12 mouse cellular contexts compared by ENCODE assay signal in the genomic region with DNA sequence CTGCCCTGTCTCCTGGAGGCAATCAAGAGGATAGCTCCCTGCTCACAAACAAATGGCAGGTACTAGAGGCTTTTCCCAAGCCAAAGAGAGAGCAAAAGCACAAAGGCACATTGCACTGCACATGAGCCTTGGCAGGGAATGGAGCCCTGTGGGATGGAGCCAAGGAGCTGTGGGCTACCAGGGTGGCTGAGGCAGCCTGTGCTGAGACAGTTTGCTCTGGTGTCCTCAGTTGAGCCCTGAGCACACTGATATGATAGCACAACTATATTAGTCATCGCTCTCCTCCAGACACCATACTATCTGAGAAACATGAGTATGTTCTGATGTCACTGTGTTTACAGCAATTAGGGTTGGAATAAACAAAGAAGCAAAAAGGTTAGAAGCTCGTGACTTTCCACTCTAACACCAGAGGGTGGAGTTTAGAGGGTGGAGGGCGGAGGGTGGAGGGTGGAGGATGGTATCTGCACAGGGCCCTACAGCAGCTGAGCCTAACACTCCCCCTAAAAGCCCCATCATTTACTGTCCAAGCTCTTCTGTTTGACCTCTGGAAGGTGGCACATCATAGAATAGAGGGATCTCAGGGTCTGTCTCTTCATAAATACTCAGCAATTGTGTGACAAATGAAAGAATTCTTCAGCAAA. TPM values are rescaled to one million over a fixed set of nuclear protein-coding genes. Genes with fewer than 3 reads are reported as not detected.
DNase-seq lines count a peak whose midpoint lies in the region; ATAC-seq and TF ChIP-seq lines count a peak whose summit lies in the region.
"Had no signal": no experiment of that assay in that cellular context is flagged by ENCODE, and none has a peak within 500 bp of the region (broad histone marks: within the 10 kb centered on the region; RNA-seq: fewer than 3 reads in every experiment).

No protein-coding gene starts in this region.

- H3K27me3 ChIP-seq in cerebellum, adult 2 months (ENCODE audit: control insufficient read depth, insufficient read depth, low read length), result no peaks in the 10 kb centered on the region
- H3K27me3 ChIP-seq in C2C12 (ENCODE audit: control insufficient read depth, insufficient read depth, insufficient read length), result no peaks in the 10 kb centered on the region
- H3K27me3 ChIP-seq in forebrain, embryonic 15.5 days, result no peaks in the 10 kb centered on the region

- H3K9me3 ChIP-seq in forebrain, embryonic 15.5 days, result no peaks in the 10 kb centered on the region

- peak; percentile 25 to 41 for DNase-seq in cerebellum, adult 2 months
- no peak for DNase-seq in cerebellum, adult 11-12 months
- DNase-seq in fibroblast of lung, adult 2 months (ENCODE audit: low read depth), result peak; percentile 64
- peak; percentile 68 for DNase-seq in heart, postnatal 4 days
- no peak for DNase-seq in yolk sac, embryonic 10.5 days (ENCODE audit: low spot score)
- DNase-seq in right cerebral cortex, adult 18-20 months, result no peak
- DNase-seq: gastrocnemius, adult 2 months; kidney, adult 9 months; lung, embryonic 14.5 days had no signal

- no peak for TF ChIP-seq CTCF in cerebellum, adult 2 months (IDR thresholded peaks at IDR 0.05; ENCODE audit: borderline replicate concordance, insufficient read depth, low read depth, low read length)
- TF ChIP-seq CTCF in C2C12 (IDR thresholded peaks at IDR 0.05; ENCODE audit: control insufficient read depth, insufficient read depth, insufficient read length), result no peak

- H3K79me3 ChIP-seq in C2C12 (ENCODE audit: low read depth), result no peaks in the 10 kb centered on the region

- H3K4me2 ChIP-seq in forebrain, embryonic 15.5 days (replicated peaks), result no peak overlapping the region
- H3K4me2 ChIP-seq: lung, embryonic 14.5 days had no signal

- no peak overlapping the region for H3ac ChIP-seq in C2C12 (ENCODE audit: control insufficient read depth, insufficient read length, low read depth)

- WGBS in cerebellum, adult 2 months, result 59% methylated on average over 3 of the region's 3 CpGs
- 73% methylated on average over 3 of the region's 3 CpGs for WGBS in forebrain, embryonic 15.5 days

- H3K4me1 ChIP-seq in cerebellum, adult 2 months (ENCODE audit: control insufficient read depth, insufficient read depth, low read length), result 0 out of 2 replicates have a peak, but pooled peaks cover 3% of the 10 kb centered on the region
- no peaks in the 10 kb centered on the region for H3K4me1 ChIP-seq in forebrain, embryonic 15.5 days

- no peak for TF ChIP-seq POLR2A in cerebellum, adult 2 months (IDR thresholded peaks at IDR 0.05; ENCODE audit: borderline replicate concordance, insufficient read depth, low read length)

- no peak overlapping the region for H3K27ac ChIP-seq in cerebellum, adult 2 months (ENCODE audit: insufficient read depth, low read length)
- H3K27ac ChIP-seq in forebrain, embryonic 15.5 days (replicated peaks), result no peak overlapping the region
- H3K27ac ChIP-seq: gastrocnemius, adult 2 months; left cerebral cortex, adult 2 months had no signal

- H3K9ac ChIP-seq in forebrain, embryonic 15.5 days (replicated peaks), result no peak overlapping the region
- H3K9ac ChIP-seq: lung, embryonic 14.5 days had no signal

- no peaks in the 10 kb centered on the region for H3K36me3 ChIP-seq in C2C12 (ENCODE audit: control insufficient read depth, insufficient read depth)
- H3K36me3 ChIP-seq in forebrain, embryonic 15.5 days, result no peaks in the 10 kb centered on the region

- H3K79me2 ChIP-seq in C2C12 (ENCODE audit: control insufficient read depth, insufficient read depth), result no peaks in the 10 kb centered on the region

- ATAC-seq in forebrain, embryonic 15.5 days (replicated peaks), result no peak

- no peak overlapping the region for H3K4me3 ChIP-seq in cerebellum, adult 2 months (replicated peaks; ENCODE audit: insufficient read depth, low read depth, low read length)
- no peak overlapping the region for H3K4me3 ChIP-seq in C2C12 (ENCODE audit: insufficient read depth, poor library complexity, severe bottlenecking)
- no peak overlapping the region for H3K4me3 ChIP-seq in forebrain, embryonic 15.5 days
- H3K4me3 ChIP-seq: gastrocnemius, adult 2 months; left cerebral cortex, adult 2 months had no signal

TF ChIP-seq in C2C12, 6 proteins besides CTCF, POLR2A, EP300 and RAD21:
- TF ChIP-seq CEBPB (IDR thresholded peaks at IDR 0.05; ENCODE audit: low read depth), result no peak
- TF ChIP-seq MYOG (IDR thresholded peaks at IDR 0.05; ENCODE audit: control insufficient read depth, extremely low read depth, insufficient read length), result no peak
- peak; percentile 5 for TF ChIP-seq MYOD1 (IDR thresholded peaks at IDR 0.05; ENCODE audit: control insufficient read depth, insufficient read length, low read depth)
- no peak for TF ChIP-seq MAX (IDR thresholded peaks at IDR 0.05)

RNA-seq across cellular contexts. Expression of a gene that starts 18.6 kb away (rescaled TPM):
- polyA plus RNA-seq in cerebellum, adult 2 months (2012; rRNA removed), result 22.0 and 25.3 TPM in 2 replicates
- 28.3 TPM for polyA plus RNA-seq in C2C12 (2012; fragmentation: generic; extraction: Trizol)
- 10 to 100 TPM; 24.7 to 27.2 TPM for total RNA-seq in heart, postnatal 4 days (2021)
- 23.1 and 24.0 TPM in 2 replicates for polyA plus RNA-seq in forebrain, embryonic 15.5 days (2015; fragmentation: Nextera tagmentation; extraction: Ambion mirVana)

Comparison
In these comparisons a context has a peak if more than half of its experiments do, and no peak if none do; other contexts are left out.
1. DNase-seq: peak in cerebellum, adult 2 months (2 of 2), fibroblast of lung, adult 2 months (single experiment) and heart, postnatal 4 days (single experiment); none in cerebellum, adult 11-12 months (single experiment), yolk sac, embryonic 10.5 days (single experiment) and right cerebral cortex, adult 18-20 months (single experiment).